Comparison of ENCODE assay signal across 7 mouse cellular contexts in genomic region chr8:35159329-35159728, GRCm38 (mm10).
A peak's percentile ranks its signal among the peaks of the same experiment; 100 is the strongest.
DNase-seq lines count a peak whose midpoint lies in the region; ATAC-seq lines count a peak whose summit lies in the region.

No protein-coding gene starts in this region.

- peak; percentile 37; the same call in 1 of the 2 replicates for ATAC-seq in forebrain, embryonic 14.5 days
- ATAC-seq in hematopoietic stem cell, adult 5-6 weeks (replicated peaks in 1 of 2; ENCODE audit: insufficient read depth in 1 of 2, low FRiP score in 2 of 2, low TSS enrichment in 1 of 2, low read depth in 1 of 2, poor library complexity in 2 of 2, severe bottlenecking in 2 of 2): peak; percentile 53 to 66; a peak in 2 of 4 replicates

- no peaks in the 10 kb centered on the region for H3K9me3 ChIP-seq in forebrain, embryonic 14.5 days (replicated peaks; ENCODE audit: control insufficient read depth, low read length)

- H3K27ac ChIP-seq in forebrain, embryonic 14.5 days (ENCODE audit: low read depth, low read length): no peak overlapping the region

- H3K9ac ChIP-seq in forebrain, embryonic 14.5 days (ENCODE audit: low read length): no peak overlapping the region

- no peaks in the 10 kb centered on the region for H3K27me3 ChIP-seq in forebrain, embryonic 14.5 days (replicated peaks; ENCODE audit: control insufficient read depth, insufficient read depth, low read length)

- peak; percentile 65 for DNase-seq in T-cell, adult 2 months (ENCODE audit: low spot score)
- peak; percentile 58 for DNase-seq in cerebellum, adult 11 months
- peak; percentile 82 for DNase-seq in forebrain, embryonic 14.5 days (ENCODE audit: low spot score)
- peak; percentile 8 for DNase-seq in left cerebral cortex, adult 11 months (ENCODE audit: low spot score)
- DNase-seq in mesoderm, embryonic 11.5 days (ENCODE audit: low read depth, low spot score): peak; percentile 73
- peak; percentile 64 for DNase-seq in right cerebral cortex, postnatal 14 days

- no peaks in the 10 kb centered on the region for H3K36me3 ChIP-seq in forebrain, embryonic 14.5 days (ENCODE audit: control insufficient read depth, insufficient read depth, low read length)

- no peak overlapping the region for H3K4me3 ChIP-seq in forebrain, embryonic 14.5 days (ENCODE audit: low read depth, low read length)

- WGBS in forebrain, embryonic 14.5 days: 29% methylated on average over 12 of the region's 12 CpGs

- H3K4me1 ChIP-seq in forebrain, embryonic 14.5 days (ENCODE audit: control insufficient read depth, insufficient read depth, low read length): no peaks in the 10 kb centered on the region

- H3K4me2 ChIP-seq in forebrain, embryonic 14.5 days (ENCODE audit: low read length): no peak overlapping the region

Comparison
In these comparisons a context has a peak if more than half of its experiments do, and no peak if none do; other contexts are left out.
1. DNase-seq: peak in every context shown above with its lines; median percentile 82 in forebrain, embryonic 14.5 days; 73 in mesoderm, embryonic 11.5 days; 65 in T-cell, adult 2 months; 64 in right cerebral cortex, postnatal 14 days; 58 in cerebellum, adult 11 months; 8 in left cerebral cortex, adult 11 months.